Mouse (Mus musculus) limb, embryonic 13.5 days (tissue): ENCODE measurements at regions not wholly inside any gene's neighbourhood (a gene's known extent, or its start where the extent isn't known, plus 50 kb on each side); places are given as distances from the start of the nearest gene placed in this dataset.

ENCODE experiments used
- ATAC-seq: fragments of 200-750 bp; cut with Nextera tagmentation; 2 replicates; pipeline ENCODE4 v1.8.0; 2017; ENCODE audit warnings: low read depth, moderate number of reproducible peaks, moderate TSS enrichment; ENCODE audit not compliant: low FRiP score
- H3K27ac ChIP-seq: fragments of 300-500 bp; sonication (generic); 2 replicates; pipeline ENCODE4 v1.5.1; 2015; ENCODE audit warnings: inconsistent platforms, mild to moderate bottlenecking, moderate library complexity
- H3K27me3 ChIP-seq: fragments of 300-500 bp; sonication (generic); 2 replicates; pipeline ENCODE4 v1.6.1; 2015; ENCODE audit warnings: mild to moderate bottlenecking, inconsistent platforms
- H3K36me3 ChIP-seq: fragments of 300-500 bp; sonication (generic); 2 replicates; pipeline ENCODE4 v1.6.1; 2015; ENCODE audit warnings: inconsistent platforms, mild to moderate bottlenecking, moderate library complexity
- H3K4me1 ChIP-seq: fragments of 300-500 bp; sonication (generic); 2 replicates; pipeline ENCODE4 v1.6.1; 2015; ENCODE audit warnings: inconsistent platforms
- H3K4me2 ChIP-seq: fragments of 300-500 bp; sonication (generic); replicated peaks from 2 replicates; pipeline ENCODE4 v1.6.1; 2015; ENCODE audit warnings: inconsistent platforms, mild to moderate bottlenecking, moderate library complexity
- H3K4me3 ChIP-seq: fragments of 300-500 bp; sonication (generic); 2 replicates; pipeline ENCODE4 v1.5.1; 2015; ENCODE audit warnings: moderate library complexity, mild to moderate bottlenecking, inconsistent platforms
- H3K9ac ChIP-seq: fragments of 300-500 bp; sonication (generic); 2 replicates; pipeline ENCODE4 v1.6.1; 2015; ENCODE audit warnings: mild to moderate bottlenecking, inconsistent platforms
- H3K9me3 ChIP-seq: fragments of 300-500 bp; sonication (generic); 2 replicates; pipeline ENCODE4 v1.6.1; 2016; ENCODE audit warnings: inconsistent platforms
- WGBS: fragments of 180-500 bp; shearing (Covaris S2); methylation state at CpG from one replicate; pipeline ENCODE4 v1.1.7; 2015; 5-methylcytosine and 5-hydroxymethylcytosine counted together

DNA sequence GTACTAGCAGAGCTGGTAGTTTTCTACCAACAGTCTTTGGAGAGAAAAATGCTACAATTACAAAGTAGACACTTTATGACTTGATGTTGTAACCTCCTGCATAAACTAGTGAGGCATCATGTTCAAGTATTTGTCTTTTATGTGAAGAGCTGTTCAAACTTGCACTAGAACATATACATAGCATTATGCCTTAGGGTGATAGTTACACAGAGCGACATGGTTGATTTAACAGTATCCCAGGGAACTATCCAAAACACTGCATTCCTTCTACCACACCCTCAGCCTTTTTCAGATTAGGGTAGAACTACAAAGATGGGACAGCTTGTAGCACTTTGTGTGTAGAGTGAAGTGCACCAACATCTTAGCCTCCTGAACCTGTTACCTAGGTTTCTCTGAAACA lies 220.0 kb upstream of the Cblb start:
- Histone ChIP-seq H3K4me2 (no peak overlapping the region), H3K27ac (no peak overlapping the region), H3K27me3 (no peaks in the 10 kb centered on the region), H3K9ac (no peak overlapping the region), H3K9me3 (no peaks in the 10 kb centered on the region), H3K4me1 (no peaks in the 10 kb centered on the region), H3K4me3 (no peak overlapping the region), H3K36me3 (no peaks in the 10 kb centered on the region)
- no peak for ATAC-seq
- 88% methylated on average over 1 of the region's 1 CpGs for WGBS

DNA sequence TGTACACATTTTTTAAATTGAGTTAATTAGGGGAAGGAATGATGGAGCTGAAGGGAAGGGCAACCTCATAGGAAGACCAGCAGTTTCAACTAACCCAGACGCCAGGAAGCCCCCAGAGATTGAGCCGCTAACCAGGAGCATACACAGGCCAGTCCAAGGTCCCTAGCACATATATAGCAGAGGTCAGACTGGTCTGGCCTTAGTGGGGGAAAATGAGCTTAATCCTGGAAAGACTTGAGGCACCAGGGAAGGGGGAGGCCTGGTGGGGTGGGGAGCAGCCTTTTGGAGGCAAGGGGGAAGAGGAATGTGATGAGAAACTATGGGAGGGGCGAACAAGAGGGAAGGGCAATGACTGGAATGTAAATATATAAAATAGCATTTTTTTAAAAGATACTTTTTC lies 188.3 kb upstream of the Cblb start:
- no peaks in the 10 kb centered on the region for H3K9me3 ChIP-seq
- H3K36me3 ChIP-seq = no peaks in the 10 kb centered on the region
- 67% methylated on average over 3 of the region's 3 CpGs for WGBS
- no peak overlapping the region for H3K9ac ChIP-seq
- ATAC-seq = no peak
- no peaks in the 10 kb centered on the region for H3K4me1 ChIP-seq
- no peaks in the 10 kb centered on the region for H3K27me3 ChIP-seq
- H3K4me2 ChIP-seq = no peak overlapping the region
- no peak overlapping the region for H3K27ac ChIP-seq
- H3K4me3 ChIP-seq = no peak overlapping the region

DNA sequence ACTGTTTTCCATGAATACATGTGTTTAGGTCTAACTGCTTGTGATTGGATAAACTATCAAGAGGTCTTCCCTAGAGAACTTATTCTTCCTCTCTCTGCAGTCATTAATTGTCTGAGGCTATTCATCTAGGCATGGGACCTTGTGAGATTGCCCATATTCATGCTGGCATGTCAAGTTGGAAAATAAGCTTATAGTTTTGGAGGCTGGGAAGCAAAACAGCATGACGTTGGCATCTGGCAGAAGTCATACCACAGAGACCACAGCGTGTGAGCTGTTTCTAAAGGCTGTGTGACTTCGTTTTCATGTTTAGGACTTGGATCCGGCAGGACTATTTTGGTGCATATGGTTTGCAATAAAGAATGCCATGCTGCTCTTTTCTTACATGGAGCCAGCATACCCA lies 185.5 kb upstream of the Cblb start:
- Histone ChIP-seq H3K27me3 (no peaks in the 10 kb centered on the region), H3K36me3 (no peaks in the 10 kb centered on the region), H3K4me1 (no peaks in the 10 kb centered on the region), H3K9ac (no peak overlapping the region), H3K4me2 (no peak overlapping the region), H3K9me3 (no peaks in the 10 kb centered on the region), H3K27ac (no peak overlapping the region), H3K4me3 (no peak overlapping the region)
- WGBS = 74% methylated on average over 4 of the region's 4 CpGs
- ATAC-seq = no peak

DNA sequence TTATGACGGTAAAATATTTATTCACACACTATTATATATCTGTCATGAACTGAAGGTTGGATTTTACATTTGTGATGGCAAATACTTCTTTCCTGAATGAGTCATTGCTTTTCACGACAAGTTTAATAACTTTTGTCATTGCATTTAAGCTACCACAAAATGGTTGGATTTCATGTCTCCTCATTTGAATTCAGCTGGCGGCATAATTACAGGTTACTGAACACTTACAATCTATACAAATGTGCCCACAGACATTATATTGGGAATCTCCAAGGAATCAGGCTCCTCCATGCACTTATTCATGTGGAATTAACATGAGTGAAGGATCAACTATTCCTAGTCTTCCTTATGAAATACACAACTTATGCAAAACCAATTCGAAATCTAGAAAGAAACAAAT lies 150.3 kb upstream of the Cblb start:
- H3K27ac ChIP-seq = no peak overlapping the region
- H3K9ac ChIP-seq = no peak overlapping the region
- WGBS = 83% methylated on average over 4 of the region's 4 CpGs
- H3K9me3 ChIP-seq = no peaks in the 10 kb centered on the region
- no peaks in the 10 kb centered on the region for H3K36me3 ChIP-seq
- no peak for ATAC-seq
- no peak overlapping the region for H3K4me2 ChIP-seq
- no peak overlapping the region for H3K4me3 ChIP-seq
- no peaks in the 10 kb centered on the region for H3K27me3 ChIP-seq
- no peaks in the 10 kb centered on the region for H3K4me1 ChIP-seq

DNA sequence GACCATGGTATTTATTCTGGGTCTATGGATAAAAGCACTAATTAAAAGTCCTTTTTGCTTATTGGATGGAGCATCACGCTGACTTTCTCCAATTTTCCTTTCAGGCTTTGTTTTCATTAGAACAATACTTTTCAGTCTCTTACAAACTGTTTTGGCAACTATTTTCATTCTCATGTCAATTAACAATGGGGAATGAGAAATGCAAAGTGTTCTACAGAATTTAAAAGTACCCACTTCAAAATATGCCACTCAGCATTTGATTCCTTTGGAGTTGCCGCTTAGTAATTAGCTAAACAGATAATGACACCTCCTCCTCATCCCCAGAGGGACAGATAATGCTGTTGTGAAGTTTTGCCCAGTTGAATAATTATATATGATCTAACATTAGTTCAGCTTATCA lies 149.9 kb upstream of the Cblb start:
- Histone ChIP-seq H3K9me3 (no peaks in the 10 kb centered on the region), H3K4me2 (no peak overlapping the region), H3K4me3 (no peak overlapping the region), H3K9ac (no peak overlapping the region), H3K27ac (no peak overlapping the region), H3K4me1 (no peaks in the 10 kb centered on the region), H3K36me3 (no peaks in the 10 kb centered on the region), H3K27me3 (no peaks in the 10 kb centered on the region)
- 94% methylated on average over 2 of the region's 2 CpGs for WGBS
- ATAC-seq = no peak

DNA sequence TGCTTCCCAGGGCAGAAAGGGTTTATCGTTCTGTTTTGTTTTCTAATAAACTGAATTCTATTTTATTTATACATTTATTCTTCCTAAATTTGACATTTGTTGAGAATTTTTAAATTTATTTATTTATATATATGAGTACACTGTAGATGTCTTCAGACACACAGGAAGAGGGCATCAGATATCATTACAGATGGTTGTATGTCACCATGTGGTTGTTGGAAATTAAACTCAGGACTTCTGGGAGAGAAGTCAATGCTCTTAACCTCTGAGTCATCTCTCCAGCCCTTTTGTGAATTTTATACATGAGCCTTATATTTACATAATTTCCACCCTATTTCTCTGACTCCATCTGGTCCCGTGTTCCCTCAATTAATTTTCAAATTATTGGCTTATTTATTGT lies 147.2 kb upstream of the Cblb start:
- no peak overlapping the region for H3K9ac ChIP-seq
- no peak for ATAC-seq
- no peaks in the 10 kb centered on the region for H3K27me3 ChIP-seq
- H3K4me3 ChIP-seq = no peak overlapping the region
- H3K36me3 ChIP-seq = no peaks in the 10 kb centered on the region
- H3K27ac ChIP-seq = no peak overlapping the region
- no peak overlapping the region for H3K4me2 ChIP-seq
- no peaks in the 10 kb centered on the region for H3K4me1 ChIP-seq
- WGBS = 88% methylated on average over 2 of the region's 2 CpGs
- H3K9me3 ChIP-seq = no peaks in the 10 kb centered on the region

DNA sequence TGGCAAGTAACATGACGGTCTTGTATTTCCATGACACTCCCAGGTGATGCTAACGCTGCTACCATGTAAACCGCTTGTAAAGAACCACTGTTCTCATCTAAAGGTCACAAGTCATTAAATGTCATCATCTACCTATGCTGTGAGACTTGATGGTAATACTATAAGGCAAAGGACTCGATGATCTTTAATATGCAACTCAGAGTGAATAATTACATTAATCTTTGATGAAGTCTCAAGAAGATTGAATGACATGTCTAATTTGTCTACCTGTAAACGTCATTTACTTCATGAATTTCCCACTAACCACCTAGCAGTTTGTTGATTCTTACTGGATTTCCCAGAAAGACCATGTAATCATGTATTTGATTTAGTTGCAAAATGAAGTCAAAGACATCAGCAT lies 143.5 kb upstream of the Cblb start:
- H3K9me3 ChIP-seq = no peaks in the 10 kb centered on the region
- WGBS = 86% methylated on average over 5 of the region's 5 CpGs
- no peaks in the 10 kb centered on the region for H3K4me1 ChIP-seq
- no peaks in the 10 kb centered on the region for H3K27me3 ChIP-seq
- H3K27ac ChIP-seq = no peak overlapping the region
- H3K36me3 ChIP-seq = no peaks in the 10 kb centered on the region
- H3K4me2 ChIP-seq = no peak overlapping the region
- no peak overlapping the region for H3K4me3 ChIP-seq
- no peak for ATAC-seq
- H3K9ac ChIP-seq = no peak overlapping the region

DNA sequence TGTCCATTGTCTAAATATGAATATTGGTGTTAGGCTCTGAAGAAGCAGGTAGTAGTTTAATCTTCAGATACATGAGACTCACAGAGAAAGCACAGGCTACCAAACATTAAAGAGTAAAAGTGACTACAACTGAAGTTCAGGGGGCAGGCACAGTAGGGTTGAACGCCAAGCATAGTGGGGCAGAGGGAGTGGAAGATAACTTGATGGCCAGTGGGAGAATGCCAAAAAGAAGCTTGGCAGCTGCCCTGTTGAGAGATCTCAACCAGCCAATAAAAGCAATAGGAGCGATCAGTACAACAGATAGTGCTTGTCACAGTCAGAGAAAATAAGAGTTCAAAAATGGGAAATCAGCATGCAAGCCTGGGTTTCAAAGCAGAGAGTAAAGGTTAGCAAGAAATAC lies 125.4 kb upstream of the Cblb start:
- no peaks in the 10 kb centered on the region for H3K27me3 ChIP-seq
- no peak for ATAC-seq
- H3K4me1 ChIP-seq = no peaks in the 10 kb centered on the region
- H3K4me2 ChIP-seq = no peak overlapping the region
- H3K4me3 ChIP-seq = no peak overlapping the region
- H3K9me3 ChIP-seq = peaks cover 4% of the 10 kb centered on the region; the same call in 1 of the 2 replicates
- no peak overlapping the region for H3K27ac ChIP-seq
- no peak overlapping the region for H3K9ac ChIP-seq
- no peaks in the 10 kb centered on the region for H3K36me3 ChIP-seq
- 91% methylated on average over 2 of the region's 2 CpGs for WGBS

DNA sequence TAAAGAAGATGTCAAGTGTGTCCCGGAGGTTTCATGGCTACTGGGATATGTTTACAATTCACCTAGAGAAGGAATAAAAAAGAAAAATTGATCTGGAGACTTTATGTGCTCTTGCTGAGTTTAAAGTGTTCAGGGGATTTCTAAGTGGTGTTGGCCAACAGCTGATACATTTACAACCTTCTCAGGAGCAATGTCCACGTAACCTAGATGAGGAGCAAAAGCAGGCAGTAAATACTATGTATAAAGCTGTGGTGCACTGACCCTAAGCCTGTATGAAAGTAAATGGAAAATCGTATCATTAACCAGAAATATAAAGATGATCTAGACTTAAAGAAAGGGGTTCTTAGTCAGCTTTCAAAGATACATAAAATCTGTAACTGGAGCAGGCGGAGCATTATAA lies 124.3 kb upstream of the Cblb start:
- H3K27me3 ChIP-seq = no peaks in the 10 kb centered on the region
- H3K4me2 ChIP-seq = no peak overlapping the region
- no peaks in the 10 kb centered on the region for H3K9me3 ChIP-seq
- H3K4me3 ChIP-seq = no peak overlapping the region
- no peak overlapping the region for H3K9ac ChIP-seq
- no peak for ATAC-seq
- H3K36me3 ChIP-seq = no peaks in the 10 kb centered on the region
- 71% methylated on average over 4 of the region's 4 CpGs for WGBS
- no peak overlapping the region for H3K27ac ChIP-seq
- no peaks in the 10 kb centered on the region for H3K4me1 ChIP-seq

DNA sequence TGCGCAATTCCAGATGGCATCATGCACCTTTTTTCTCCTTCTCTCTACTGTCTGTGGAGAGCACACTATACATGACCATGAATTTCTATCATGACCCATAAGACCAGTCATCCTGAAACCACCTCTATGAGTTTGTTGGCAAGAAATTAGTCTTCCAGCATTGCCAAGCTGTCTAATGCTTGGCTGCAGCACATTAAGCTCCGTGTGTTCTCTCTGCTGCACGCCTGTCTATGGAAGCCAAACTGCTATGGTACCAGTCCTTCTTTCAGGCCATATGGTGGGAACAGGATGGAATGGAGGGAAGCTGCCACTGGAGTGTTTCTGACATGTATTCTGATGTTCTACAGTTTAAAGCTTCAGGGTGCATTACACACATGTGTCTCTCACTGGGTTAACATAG lies 121.0 kb upstream of the Cblb start:
- no peak overlapping the region for H3K4me3 ChIP-seq
- no peaks in the 10 kb centered on the region for H3K4me1 ChIP-seq
- no peak overlapping the region for H3K27ac ChIP-seq
- ATAC-seq = no peak
- 93% methylated on average over 3 of the region's 3 CpGs for WGBS
- no peak overlapping the region for H3K9ac ChIP-seq
- H3K4me2 ChIP-seq = no peak overlapping the region
- no peaks in the 10 kb centered on the region for H3K27me3 ChIP-seq
- H3K36me3 ChIP-seq = no peaks in the 10 kb centered on the region
- no peaks in the 10 kb centered on the region for H3K9me3 ChIP-seq

DNA sequence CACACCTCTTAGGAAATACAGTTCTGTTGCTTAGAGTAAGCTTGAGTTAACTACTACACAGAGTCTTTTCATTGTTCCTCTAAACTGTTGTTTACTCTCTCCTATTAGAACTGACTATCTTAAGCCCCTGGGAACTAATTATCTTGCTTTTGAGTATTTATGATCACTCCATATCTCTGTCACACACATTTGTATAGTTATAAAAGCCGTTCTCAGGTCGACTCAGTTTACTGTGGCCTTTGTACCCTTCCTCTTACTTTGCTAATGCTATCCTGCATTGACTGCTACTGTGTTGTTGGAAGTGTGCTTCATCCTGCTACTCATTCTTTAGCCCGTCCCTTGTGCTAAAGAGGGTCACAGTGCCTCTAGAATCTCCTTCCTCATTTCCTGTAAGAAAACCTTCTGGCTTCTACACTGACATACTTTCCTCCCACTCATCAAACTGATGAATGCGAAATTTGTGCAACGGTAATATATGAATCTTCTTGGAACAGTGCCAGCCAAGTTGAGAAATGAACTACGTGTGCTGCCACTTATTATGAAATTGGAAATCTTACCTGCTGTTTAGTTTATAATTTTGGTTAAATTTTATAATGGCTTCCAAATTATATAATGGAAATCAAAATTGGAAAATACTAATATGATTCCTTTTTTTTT lies 119.8 kb upstream of the Cblb start:
- H3K27ac ChIP-seq = no peak overlapping the region
- no peaks in the 10 kb centered on the region for H3K27me3 ChIP-seq
- no peak overlapping the region for H3K4me3 ChIP-seq
- no peak overlapping the region for H3K4me2 ChIP-seq
- no peak overlapping the region for H3K9ac ChIP-seq
- no peaks in the 10 kb centered on the region for H3K9me3 ChIP-seq
- WGBS = 70% methylated on average over 6 of the region's 6 CpGs
- no peaks in the 10 kb centered on the region for H3K36me3 ChIP-seq
- H3K4me1 ChIP-seq = peaks cover 10% of the 10 kb centered on the region
- no peak for ATAC-seq

DNA sequence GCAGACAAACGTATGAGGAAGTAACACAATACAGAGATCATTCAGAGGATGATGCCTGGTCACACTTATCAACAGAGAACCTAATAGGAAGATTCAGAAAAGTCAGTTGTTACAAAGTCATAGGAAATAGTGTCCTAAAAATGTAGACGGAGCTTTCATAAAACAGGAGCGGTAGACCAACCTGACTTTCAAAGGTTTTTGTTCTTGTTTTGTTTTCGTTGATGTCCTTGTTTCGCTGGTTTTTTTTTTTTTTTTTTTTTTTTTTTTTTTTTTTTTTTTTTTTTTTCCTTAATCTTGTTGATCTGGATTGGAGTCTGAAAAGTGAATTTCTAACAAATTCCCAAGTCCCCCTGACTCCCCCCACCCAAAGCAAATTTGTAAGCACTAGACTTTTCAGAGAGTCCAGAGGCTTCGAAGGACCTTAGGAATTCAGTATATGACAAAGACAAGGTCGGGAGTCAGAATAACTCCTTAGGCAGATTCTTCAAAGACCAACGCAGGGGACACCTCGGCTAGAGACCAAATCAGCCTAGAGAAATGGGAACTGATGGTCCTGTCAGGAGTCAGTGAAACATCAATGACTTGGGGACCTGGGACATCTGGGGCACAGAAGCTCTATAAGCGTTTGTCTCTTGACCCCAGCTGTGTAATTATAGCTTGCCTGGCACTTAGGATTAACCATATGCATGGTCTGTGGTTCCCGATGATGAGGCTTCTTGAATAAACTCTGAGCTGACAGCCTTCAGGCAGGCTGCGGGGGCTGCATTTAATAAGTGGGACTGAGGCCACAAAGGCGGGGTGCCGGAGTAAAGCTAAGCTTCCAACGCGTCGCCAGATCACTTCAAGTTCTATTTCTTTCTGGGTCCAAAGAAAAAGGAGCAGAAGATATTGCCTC lies 115.7 kb upstream of the Cblb start:
- Histone ChIP-seq H3K27ac (no peak overlapping the region), H3K4me3 (no peak overlapping the region), H3K27me3 (no peaks in the 10 kb centered on the region), H3K9me3 (no peaks in the 10 kb centered on the region), H3K36me3 (no peaks in the 10 kb centered on the region), H3K4me1 (peaks cover 13% of the 10 kb centered on the region), H3K9ac (no peak overlapping the region), H3K4me2 (peak overlapping the region; percentile 36)
- WGBS = 40% methylated on average over 17 of the region's 17 CpGs
- ATAC-seq = no peak

DNA sequence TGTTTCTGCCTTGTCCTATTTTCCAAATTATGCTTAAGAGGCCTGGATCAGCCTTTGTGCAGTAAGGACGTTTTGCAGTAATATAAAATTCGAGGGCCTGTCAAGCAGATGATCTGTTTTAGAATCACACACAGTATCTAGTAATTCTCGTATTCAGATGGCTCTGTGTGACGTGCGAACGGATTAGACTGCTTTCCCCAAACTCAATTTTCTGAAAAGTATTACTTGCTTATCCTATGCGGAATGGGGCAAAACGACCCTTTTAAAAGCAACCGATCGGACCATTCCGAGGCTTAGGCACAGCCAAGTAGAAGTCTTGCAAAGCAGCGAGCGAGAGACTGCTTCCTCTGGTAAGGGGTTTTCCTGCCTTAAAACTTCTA lies 115.1 kb upstream of the Cblb start:
- Histone ChIP-seq H3K9me3 (no peaks in the 10 kb centered on the region), H3K9ac (no peak overlapping the region), H3K27ac (no peak overlapping the region), H3K4me3 (no peak overlapping the region), H3K4me1 (peaks cover 13% of the 10 kb centered on the region), H3K36me3 (no peaks in the 10 kb centered on the region), H3K4me2 (peak overlapping the region; percentile 36), H3K27me3 (no peaks in the 10 kb centered on the region)
- WGBS = 59% methylated on average over 13 of the region's 13 CpGs
- ATAC-seq = no peak
